Mouse (Mus musculus): ENCODE measurements around the gene Gm28047.
A peak's percentile ranks its signal among the peaks of the same experiment; 100 is the strongest.
"Not testable (repeated sequence)": the region's sequence is repeated elsewhere in the genome, so short reads cannot be mapped to it uniquely, and the experiment has no call there.

The Gm28047 gene

GRCm38 (mm10) chr15:102620765-102621164 lies 4.1 kb downstream of the Gm28047 start:
- DNase-seq (ENCODE audit: low spot score) = no peak

- no peak for DNase-seq (ENCODE audit: low spot score)
These were observed 5.4 kb downstream of the Gm28047 start for GRCm38 (mm10) chr15:102619486-102619885.

- DNase-seq (ENCODE audit: low spot score) = no peak
These were observed 7.2 kb downstream of the Gm28047 start for GRCm38 (mm10) chr15:102617654-102618053.

GRCm38 (mm10) chr15:102616174-102616573 lies 8.7 kb downstream of the Gm28047 start:
- no peak for DNase-seq (ENCODE audit: low spot score)

- no peak for DNase-seq (ENCODE audit: low spot score)
These were observed 10.6 kb downstream of the Gm28047 start for GRCm38 (mm10) chr15:102614224-102614623.

- no peak for DNase-seq (ENCODE audit: low spot score)
These were observed 11.9 kb downstream of the Gm28047 start for GRCm38 (mm10) chr15:102612966-102613365.

GRCm38 (mm10) chr15:102608586-102608985 lies 16.3 kb downstream of the Gm28047 start:
- DNase-seq (ENCODE audit: low spot score) = not testable (repeated sequence)

GRCm38 (mm10) chr15:102593996-102594656 lies 30.7 kb downstream of the Gm28047 start:
- DNase-seq (ENCODE audit: low spot score) = no peak

GRCm38 (mm10) chr15:102592674-102593073 lies 32.2 kb downstream of the Gm28047 start:
- DNase-seq (ENCODE audit: low spot score) = peak; percentile 62

- no peak for DNase-seq (ENCODE audit: low spot score)
These were observed 34.3 kb downstream of the Gm28047 start for GRCm38 (mm10) chr15:102590567-102590966.

- DNase-seq (ENCODE audit: low spot score) = no peak
These were observed 35.0 kb downstream of the Gm28047 start for GRCm38 (mm10) chr15:102589826-102590225.

GRCm38 (mm10) chr15:102585501-102585900 lies 39.4 kb downstream of the Gm28047 start:
- no peak for DNase-seq (ENCODE audit: low spot score)

- DNase-seq (ENCODE audit: low spot score) = no peak
These were observed 41.0 kb downstream of the Gm28047 start for GRCm38 (mm10) chr15:102583708-102584383.

GRCm38 (mm10) chr15:102581205-102581604 lies 43.7 kb downstream of the Gm28047 start:
- no peak for DNase-seq (ENCODE audit: low spot score)

- DNase-seq (ENCODE audit: low spot score) = no peak
These were observed 46.5 kb downstream of the Gm28047 start for GRCm38 (mm10) chr15:102578351-102578750.

- no peak for DNase-seq (ENCODE audit: low spot score)
These were observed 47.9 kb downstream of the Gm28047 start for GRCm38 (mm10) chr15:102576972-102577371.

GRCm38 (mm10) chr15:102572081-102572480 lies 52.8 kb downstream of the Gm28047 start:
- no peak for DNase-seq (ENCODE audit: low spot score)

GRCm38 (mm10) chr15:102567849-102568248 lies 57.0 kb downstream of the Gm28047 start:
- no peak for DNase-seq (ENCODE audit: low spot score)

- no peak for DNase-seq (ENCODE audit: low spot score)
These were observed 61.2 kb downstream of the Gm28047 start for GRCm38 (mm10) chr15:102563681-102564080.

GRCm38 (mm10) chr15:102563061-102563460 lies 61.8 kb downstream of the Gm28047 start:
- no peak for DNase-seq (ENCODE audit: low spot score)

- DNase-seq (ENCODE audit: low spot score) = no peak
These were observed 62.4 kb downstream of the Gm28047 start for GRCm38 (mm10) chr15:102562491-102562890.

GRCm38 (mm10) chr15:102557580-102557979 lies 67.3 kb downstream of the Gm28047 start:
- peak; percentile 19 for DNase-seq (ENCODE audit: low spot score)

GRCm38 (mm10) chr15:102555581-102555980 lies 69.3 kb downstream of the Gm28047 start:
- no peak for DNase-seq (ENCODE audit: low spot score)

- DNase-seq (ENCODE audit: low spot score) = no peak
These were observed 72.3 kb downstream of the Gm28047 start for GRCm38 (mm10) chr15:102552599-102552998.
